Mouse (Mus musculus) midbrain, embryonic 16.5 days (tissue): ENCODE data around the gene Stox2. TPM values are rescaled to one million over a fixed set of nuclear protein-coding genes. Genes with fewer than 3 reads are reported as not detected.
A peak's percentile ranks its signal among the peaks of the same experiment; 100 is the strongest.

Source experiments
- ATAC-seq: fragments of 200-750 bp; cut with Nextera tagmentation; 2 replicates; pipeline ENCODE4 v1.8.0; 2017; ENCODE audit warnings: moderate TSS enrichment
- H3K27ac ChIP-seq: fragments of 300-500 bp; sonication (generic); 2 replicates; pipeline ENCODE4 v1.5.1; 2014; ENCODE audit warnings: mild to moderate bottlenecking, low read length, mixed read lengths
- H3K27me3 ChIP-seq: fragments of 300-500 bp; sonication (generic); 2 replicates; pipeline ENCODE4 v1.6.1; 2014; ENCODE audit warnings: low read depth, low read length, mixed read lengths; ENCODE audit not compliant: control insufficient read depth, insufficient read depth
- H3K36me3 ChIP-seq: fragments of 300-500 bp; sonication (generic); 2 replicates; pipeline ENCODE4 v1.6.1; 2014; ENCODE audit warnings: mild to moderate bottlenecking, low read length, moderate library complexity, mixed read lengths; ENCODE audit not compliant: control insufficient read depth, insufficient read depth
- H3K4me1 ChIP-seq: fragments of 300-500 bp; sonication (generic); 2 replicates; pipeline ENCODE4 v1.6.1; 2014; ENCODE audit warnings: mild to moderate bottlenecking, low read length, mixed read lengths; ENCODE audit not compliant: control insufficient read depth, insufficient read depth
- H3K4me2 ChIP-seq: fragments of 300-500 bp; sonication (generic); 2 replicates; pipeline ENCODE4 v1.6.1; 2014; ENCODE audit warnings: mild to moderate bottlenecking, low read length, mixed read lengths
- H3K4me3 ChIP-seq: fragments of 300-500 bp; sonication (generic); 2 replicates; pipeline ENCODE4 v1.5.1; 2014; ENCODE audit warnings: low read depth, mild to moderate bottlenecking, low read length, moderate library complexity, mixed read lengths
- H3K9ac ChIP-seq: fragments of 300-500 bp; sonication (generic); 2 replicates; pipeline ENCODE4 v1.6.1; 2014; ENCODE audit warnings: low read depth, low read length, mixed read lengths
- H3K9me3 ChIP-seq: fragments of 300-500 bp; sonication (generic); replicated peaks from 2 replicates; pipeline ENCODE4 v1.6.1; 2014; ENCODE audit warnings: mild to moderate bottlenecking, low read length, mixed read lengths; ENCODE audit not compliant: control insufficient read depth, poor library complexity, severe bottlenecking
- WGBS: fragments of 180-500 bp; shearing (Covaris S2); extraction: QIAGEN DNeasy Blood & Tissue Kit; methylation state at CpG from one replicate; pipeline ENCODE4 v1.1.7; 2014; 5-methylcytosine and 5-hydroxymethylcytosine counted together
- polyA plus RNA-seq: library from polyadenylated mRNA; unstranded; fragments of >200 nt; fragmentation: Nextera tagmentation; extraction: Ambion mirVana; gene quantifications from 2 replicates; pipeline ENCODE4 v1.2.1, GENCODE M21; 2015

Gene Stox2
- polyA plus RNA-seq, 1 experiment from 2014 or later, result 37.8 TPM

- H3K9ac ChIP-seq, result no peak overlapping the region
- no peaks in the 10 kb centered on the region for H3K4me1 ChIP-seq
- H3K9me3 ChIP-seq, result peaks cover 3% of the 10 kb centered on the region
- H3K27ac ChIP-seq, result no peak overlapping the region
- H3K4me3 ChIP-seq, result no peak overlapping the region
- peaks cover 21% of the 10 kb centered on the region for H3K36me3 ChIP-seq
- H3K27me3 ChIP-seq, result no peaks in the 10 kb centered on the region
- 94% methylated on average over 2 of the region's 2 CpGs for WGBS
- no peak overlapping the region for H3K4me2 ChIP-seq
- no peak for ATAC-seq
Observed at GRCm38 (mm10) chr8:47154521-47154920, 291.6 kb downstream of the Stox2 start.

- H3K27ac ChIP-seq, result no peak overlapping the region
- ATAC-seq, result no peak
- 0 out of 2 replicates have a peak, but pooled peaks cover 5% of the 10 kb centered on the region for H3K36me3 ChIP-seq
- no peak overlapping the region for H3K4me2 ChIP-seq
- H3K4me3 ChIP-seq, result no peak overlapping the region
- WGBS, result 95% methylated on average over 6 of the region's 9 CpGs
- H3K9me3 ChIP-seq, result no peaks in the 10 kb centered on the region; the same call in 1 of the 2 replicates
- H3K27me3 ChIP-seq, result no peaks in the 10 kb centered on the region
- H3K4me1 ChIP-seq, result no peaks in the 10 kb centered on the region
- no peak overlapping the region for H3K9ac ChIP-seq
Observed at GRCm38 (mm10) chr8:47145258-47145657, 300.9 kb downstream of the Stox2 start.

- Histone ChIP-seq H3K9me3 (no peaks in the 10 kb centered on the region), H3K9ac (no peak overlapping the region), H3K27ac (no peak overlapping the region), H3K27me3 (no peaks in the 10 kb centered on the region), H3K36me3 (no peaks in the 10 kb centered on the region), H3K4me3 (no peak overlapping the region), H3K4me2 (no peak overlapping the region), H3K4me1 (no peaks in the 10 kb centered on the region)
- no peak for ATAC-seq
- 43% methylated on average over 5 of the region's 5 CpGs for WGBS
Observed at GRCm38 (mm10) chr8:47136047-47136446, 310.1 kb downstream of the Stox2 start.

- Histone ChIP-seq H3K4me3 (no peak overlapping the region), H3K27ac (no peak overlapping the region), H3K27me3 (no peaks in the 10 kb centered on the region), H3K9me3 (no peaks in the 10 kb centered on the region), H3K4me1 (no peaks in the 10 kb centered on the region), H3K9ac (no peak overlapping the region), H3K4me2 (peak overlapping the region; percentile 2; the same call in 1 of the 2 replicates), H3K36me3 (no peaks in the 10 kb centered on the region)
- no peak for ATAC-seq
- 20% methylated on average over 9 of the region's 9 CpGs for WGBS
Observed at GRCm38 (mm10) chr8:47135586-47135985, 310.6 kb downstream of the Stox2 start.

- ATAC-seq, result no peak
Observed at GRCm38 (mm10) chr8:47134736-47135135, 311.4 kb downstream of the Stox2 start.

GRCm38 (mm10) chr8:47133381-47133780 is 312.8 kb downstream of the Stox2 start:
- no peak overlapping the region for H3K27ac ChIP-seq
- ATAC-seq, result no peak
- WGBS, result 94% methylated on average over 3 of the region's 3 CpGs
- H3K9ac ChIP-seq, result no peak overlapping the region
- no peak overlapping the region for H3K4me2 ChIP-seq
- no peaks in the 10 kb centered on the region for H3K36me3 ChIP-seq
- no peaks in the 10 kb centered on the region for H3K27me3 ChIP-seq
- no peaks in the 10 kb centered on the region for H3K9me3 ChIP-seq
- H3K4me3 ChIP-seq, result no peak overlapping the region
- no peaks in the 10 kb centered on the region for H3K4me1 ChIP-seq

More at GRCm38 (mm10) chr8:47134736-47135135, 311.4 kb downstream of the Stox2 start:
- Histone ChIP-seq H3K36me3 (no peaks in the 10 kb centered on the region), H3K4me3 (no peak overlapping the region), H3K4me1 (no peaks in the 10 kb centered on the region), H3K27me3 (no peaks in the 10 kb centered on the region), H3K4me2 (no peak overlapping the region), H3K9me3 (no peaks in the 10 kb centered on the region), H3K9ac (no peak overlapping the region), H3K27ac (no peak overlapping the region)
- WGBS, result 50% methylated on average over 11 of the region's 11 CpGs

Other genes starting within 250 kb of the Stox2 start
- 41.4 and 43.6 TPM in 2 replicates for gene Trappc11, start 87.1 kb upstream of the Stox2 start, polyA plus RNA-seq
- 29.4 and 36.0 TPM in 2 replicates for gene Rwdd4a, start 87.3 kb upstream of the Stox2 start, polyA plus RNA-seq
- gene Ing2, start 229.2 kb upstream of the Stox2 start, polyA plus RNA-seq, result 5.2 and 5.3 TPM in 2 replicates